Comparison of ENCODE assay signal across 8 mouse cellular contexts in the genomic region with DNA sequence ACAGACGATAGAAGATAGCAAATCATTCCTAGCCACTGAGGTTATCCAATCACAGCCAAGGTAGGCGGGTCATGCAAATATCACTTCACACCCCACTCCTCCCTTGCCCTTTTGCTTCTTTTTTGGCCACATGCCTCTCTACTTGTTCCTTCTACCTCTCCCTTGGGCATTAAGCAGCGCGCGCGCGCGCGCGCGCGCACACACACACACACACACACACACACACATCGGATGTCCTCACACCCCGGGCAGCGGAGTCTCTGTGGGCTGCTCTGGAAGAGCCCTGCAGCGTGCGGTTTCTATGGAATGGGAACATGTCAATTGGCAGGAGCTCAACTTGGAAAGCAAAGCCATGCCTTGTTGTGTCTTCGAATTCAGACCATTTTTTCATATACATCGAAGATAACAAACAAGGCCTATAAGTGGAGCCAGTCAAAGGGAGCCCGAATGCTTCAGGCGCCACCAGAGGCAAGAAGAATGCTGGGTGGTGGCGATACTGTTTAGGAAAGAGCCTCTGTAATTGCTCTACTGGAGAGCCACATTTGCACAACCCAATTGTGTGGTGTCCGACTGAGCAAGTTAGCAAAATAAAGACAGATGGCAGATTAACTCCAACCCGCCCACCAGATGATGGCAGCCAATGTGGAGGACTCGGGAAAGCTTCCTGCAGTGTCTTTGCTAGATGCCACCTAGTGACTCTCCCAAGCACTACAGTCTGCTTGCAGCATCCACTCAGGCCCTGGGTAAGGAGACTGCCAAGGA.
A peak's percentile ranks its signal among the peaks of the same experiment; 100 is the strongest.
DNase-seq lines count a peak whose midpoint lies in the region; ATAC-seq and TF ChIP-seq lines count a peak whose summit lies in the region.

No protein-coding gene starts in this region.

- no peak overlapping the region for H3K4me3 ChIP-seq in ES-Bruce4 (ENCODE audit: low read depth, low read length)
- H3K4me3 ChIP-seq in embryonic facial prominence, embryonic 14.5 days (ENCODE audit: low read depth, low read length): no peak overlapping the region
- no peak overlapping the region for H3K4me3 ChIP-seq in heart, embryonic 15.5 days

- WGBS in embryonic facial prominence, embryonic 14.5 days: 64% methylated on average over 25 of the region's 25 CpGs
- WGBS in heart, embryonic 15.5 days: 55% methylated on average over 25 of the region's 25 CpGs

- H3K27me3 ChIP-seq in ES-Bruce4 (ENCODE audit: control insufficient read depth, insufficient read depth, low read length, poor library complexity, severe bottlenecking): no peaks in the 10 kb centered on the region
- H3K27me3 ChIP-seq in embryonic facial prominence, embryonic 14.5 days (replicated peaks; ENCODE audit: control insufficient read depth, insufficient read depth, low read length): no peaks in the 10 kb centered on the region
- H3K27me3 ChIP-seq in heart, embryonic 15.5 days: no peaks in the 10 kb centered on the region
- no peaks in the 10 kb centered on the region for H3K27me3 ChIP-seq in splenic B cell, adult 2 months (ENCODE audit: control insufficient read depth, insufficient read depth, low read length, poor library complexity, severe bottlenecking)

- peak; percentile 69 for TF ChIP-seq CTCF in ES-Bruce4 (IDR thresholded peaks at IDR 0.05; ENCODE audit: low read depth, low read length)

- no peaks in the 10 kb centered on the region for H3K9me3 ChIP-seq in ES-Bruce4 (replicated peaks; ENCODE audit: control insufficient read depth, insufficient read depth, low read length, poor library complexity, severe bottlenecking)
- H3K9me3 ChIP-seq in embryonic facial prominence, embryonic 14.5 days (ENCODE audit: control insufficient read depth, low read length): no peaks in the 10 kb centered on the region
- no peaks in the 10 kb centered on the region for H3K9me3 ChIP-seq in heart, embryonic 15.5 days (replicated peaks)

- H3K4me1 ChIP-seq in ES-Bruce4 (ENCODE audit: control insufficient read depth, insufficient read depth, low read length): peaks cover 2% of the 10 kb centered on the region
- H3K4me1 ChIP-seq in embryonic facial prominence, embryonic 14.5 days (ENCODE audit: control insufficient read depth, insufficient read depth, low read length): 0 out of 2 replicates have a peak, but pooled peaks cover 3% of the 10 kb centered on the region
- H3K4me1 ChIP-seq in heart, embryonic 15.5 days (replicated peaks): peaks cover 13% of the 10 kb centered on the region

- H3K9ac ChIP-seq in ES-Bruce4 (ENCODE audit: low read depth, poor library complexity, severe bottlenecking): no peak overlapping the region
- no peak overlapping the region for H3K9ac ChIP-seq in embryonic facial prominence, embryonic 14.5 days (ENCODE audit: low read depth, low read length)
- no peak overlapping the region for H3K9ac ChIP-seq in heart, embryonic 15.5 days

- peak overlapping the region; percentile 70 for H3K27ac ChIP-seq in ES-Bruce4 (ENCODE audit: insufficient read depth, low read length)
- H3K27ac ChIP-seq in embryonic facial prominence, embryonic 14.5 days (replicated peaks; ENCODE audit: low read depth, low read length): peak overlapping the region; percentile 34
- H3K27ac ChIP-seq in heart, embryonic 15.5 days: peak overlapping the region; percentile 10; the same call in 1 of the 2 replicates

- ATAC-seq in embryonic facial prominence, embryonic 14.5 days (ENCODE audit: low read depth): peak; percentile 70
- peak; percentile 54; the same call in 1 of the 2 replicates for ATAC-seq in heart, embryonic 15.5 days (replicated peaks; ENCODE audit: insufficient number of reproducible peaks, insufficient read depth, low FRiP score, low read depth)

- H3K36me3 ChIP-seq in ES-Bruce4 (ENCODE audit: control insufficient read depth, insufficient read depth, low read length, poor library complexity, severe bottlenecking): no peaks in the 10 kb centered on the region
- no peaks in the 10 kb centered on the region for H3K36me3 ChIP-seq in embryonic facial prominence, embryonic 14.5 days (ENCODE audit: control insufficient read depth, insufficient read depth, low read length)
- H3K36me3 ChIP-seq in heart, embryonic 15.5 days: no peaks in the 10 kb centered on the region
- no peaks in the 10 kb centered on the region for H3K36me3 ChIP-seq in splenic B cell, adult 2 months (ENCODE audit: control insufficient read depth, insufficient read depth, low read length, poor library complexity, severe bottlenecking)

- peak; percentile 74; the same call in 1 of the 2 replicates for TF ChIP-seq EP300 in ES-Bruce4 (IDR thresholded peaks at IDR 0.05; ENCODE audit: insufficient read depth, low read depth, low read length)

- TF ChIP-seq POLR2A in ES-Bruce4 (IDR thresholded peaks at IDR 0.05; ENCODE audit: insufficient read depth, low read length): no peak

- DNase-seq in adrenal gland, postnatal 36 days: peak; percentile 16 to 48
- DNase-seq in embryonic facial prominence, embryonic 14.5 days (ENCODE audit: low spot score): peak; percentile 88
- DNase-seq in left cerebral cortex, adult 11 months (ENCODE audit: low spot score): peak; percentile 70
- DNase-seq in lung, postnatal 4 days: peak; percentile 76 to 84
- peak; percentile 6 for DNase-seq in splenic B cell, adult 2 months (ENCODE audit: low read depth, low spot score)
- no peak for DNase-seq in spleen, adult 18-20 months

- peak overlapping the region; percentile 31; the same call in 1 of the 2 replicates for H3K4me2 ChIP-seq in embryonic facial prominence, embryonic 14.5 days (ENCODE audit: low read depth, low read length)
- peak overlapping the region; percentile 20 for H3K4me2 ChIP-seq in heart, embryonic 15.5 days

Comparison
In these comparisons a context has a peak if more than half of its experiments do, and no peak if none do; other contexts are left out.
1. H3K27ac ChIP-seq: peak in every context shown above with its lines; median percentile 70 in ES-Bruce4; 34 in embryonic facial prominence, embryonic 14.5 days; 10 in heart, embryonic 15.5 days.
2. DNase-seq: peak in adrenal gland, postnatal 36 days (2 of 2), embryonic facial prominence, embryonic 14.5 days (single experiment), left cerebral cortex, adult 11 months (single experiment), lung, postnatal 4 days (2 of 2) and splenic B cell, adult 2 months (single experiment); none in spleen, adult 18-20 months (0 of 2).